Mouse (Mus musculus): ENCODE measurements around the gene Gm20379. TPM values are rescaled to one million over a fixed set of nuclear protein-coding genes. Genes with fewer than 3 reads are reported as not detected.

The Gm20379 gene
- polyA plus RNA-seq, 1 experiment from 2014 or later: 0.30 TPM

DNA sequence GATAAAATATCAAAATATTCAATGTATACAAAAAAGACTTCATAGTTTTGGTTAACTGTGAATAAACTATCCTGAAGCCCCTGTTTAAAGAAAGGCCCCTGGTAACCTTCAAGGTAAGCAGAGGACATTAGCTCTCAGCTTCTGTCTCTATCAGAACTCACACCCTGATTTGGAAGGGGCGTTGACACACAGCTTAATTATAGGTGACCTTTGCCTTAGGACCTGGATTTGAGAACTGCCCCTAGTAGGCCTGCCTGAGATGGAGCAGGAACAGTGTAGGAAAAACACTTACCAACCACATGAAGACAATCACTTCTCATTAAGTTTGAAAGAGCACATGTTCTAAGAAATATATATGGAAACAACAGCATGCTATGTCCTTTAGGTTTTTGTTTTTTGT is 6.3 kb upstream of the Gm20379 start:
- H3K9me3 ChIP-seq (replicated peaks): no peaks in the 10 kb centered on the region
- no peak overlapping the region for H3K4me2 ChIP-seq
- H3K4me1 ChIP-seq (replicated peaks): peaks cover 5% of the 10 kb centered on the region; the same call in 1 of the 2 replicates
- H3K27me3 ChIP-seq: no peaks in the 10 kb centered on the region
- no peak for ATAC-seq (ENCODE audit: insufficient read depth)
- H3K9ac ChIP-seq: no peak overlapping the region
- H3K36me3 ChIP-seq (replicated peaks): peaks cover 15% of the 10 kb centered on the region; the same call in 1 of the 2 replicates
- 70% methylated on average over 1 of the region's 1 CpGs for WGBS (ENCODE audit: insufficient replicate concordance)
- H3K4me3 ChIP-seq (replicated peaks): no peak overlapping the region
- H3K27ac ChIP-seq (replicated peaks): no peak overlapping the region

- H3K9me3 ChIP-seq (replicated peaks): no peaks in the 10 kb centered on the region
- H3K27ac ChIP-seq (replicated peaks): no peak overlapping the region
- WGBS (ENCODE audit: insufficient replicate concordance): 57% methylated on average over 4 of the region's 4 CpGs
- no peak overlapping the region for H3K4me3 ChIP-seq (replicated peaks)
- H3K27me3 ChIP-seq: no peaks in the 10 kb centered on the region
- no peak for ATAC-seq (ENCODE audit: insufficient read depth)
- H3K9ac ChIP-seq: no peak overlapping the region
- no peak overlapping the region for H3K4me2 ChIP-seq
- H3K36me3 ChIP-seq (replicated peaks): peaks cover 23% of the 10 kb centered on the region
- peaks cover 5% of the 10 kb centered on the region; the same call in 1 of the 2 replicates for H3K4me1 ChIP-seq (replicated peaks)
Observed at GRCm38 (mm10) chr13:92301754-92302153, 4.0 kb upstream of the Gm20379 start.

DNA sequence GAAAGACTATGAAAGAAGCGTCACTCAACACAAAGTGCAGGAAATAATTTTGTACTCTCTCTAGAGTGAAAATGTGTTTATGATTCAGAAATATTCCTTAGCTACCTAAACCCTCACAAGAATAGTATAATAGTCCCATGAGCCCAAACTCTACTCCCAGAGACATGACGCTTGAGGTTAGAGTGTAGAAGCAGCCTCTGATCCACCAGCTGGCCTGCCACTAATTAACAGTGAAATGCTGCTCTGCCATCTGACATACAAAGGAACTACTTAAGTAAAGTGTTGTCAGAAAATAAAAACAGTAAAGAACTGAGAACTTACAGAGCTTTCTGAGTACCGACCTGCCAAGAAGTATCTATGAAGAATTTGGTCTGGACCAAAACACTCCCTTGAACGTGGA is 3.3 kb upstream of the Gm20379 start:
- Histone ChIP-seq H3K4me3 (replicated peaks) (no peak overlapping the region), H3K9ac (no peak overlapping the region), H3K4me2 (no peak overlapping the region), H3K27me3 (no peaks in the 10 kb centered on the region), H3K9me3 (replicated peaks) (no peaks in the 10 kb centered on the region), H3K27ac (replicated peaks) (no peak overlapping the region), H3K36me3 (replicated peaks) (peaks cover 25% of the 10 kb centered on the region), H3K4me1 (replicated peaks) (peaks cover 5% of the 10 kb centered on the region; the same call in 1 of the 2 replicates)
- ATAC-seq (ENCODE audit: insufficient read depth): no peak
- WGBS (ENCODE audit: insufficient replicate concordance): 68% methylated on average over 4 of the region's 4 CpGs

GRCm38 (mm10) chr13:92303062-92303948 is 2.5 kb upstream of the Gm20379 start:
- ATAC-seq (ENCODE audit: insufficient read depth): no peak
- Histone ChIP-seq H3K9me3 (replicated peaks) (no peaks in the 10 kb centered on the region), H3K27me3 (no peaks in the 10 kb centered on the region), H3K4me3 (replicated peaks) (no peak overlapping the region), H3K27ac (replicated peaks) (no peak overlapping the region), H3K4me2 (no peak overlapping the region), H3K4me1 (replicated peaks) (peaks cover 5% of the 10 kb centered on the region; the same call in 1 of the 2 replicates), H3K36me3 (replicated peaks) (peaks cover 27% of the 10 kb centered on the region), H3K9ac (no peak overlapping the region)
- WGBS (ENCODE audit: insufficient replicate concordance): 80% methylated on average over 8 of the region's 8 CpGs

DNA sequence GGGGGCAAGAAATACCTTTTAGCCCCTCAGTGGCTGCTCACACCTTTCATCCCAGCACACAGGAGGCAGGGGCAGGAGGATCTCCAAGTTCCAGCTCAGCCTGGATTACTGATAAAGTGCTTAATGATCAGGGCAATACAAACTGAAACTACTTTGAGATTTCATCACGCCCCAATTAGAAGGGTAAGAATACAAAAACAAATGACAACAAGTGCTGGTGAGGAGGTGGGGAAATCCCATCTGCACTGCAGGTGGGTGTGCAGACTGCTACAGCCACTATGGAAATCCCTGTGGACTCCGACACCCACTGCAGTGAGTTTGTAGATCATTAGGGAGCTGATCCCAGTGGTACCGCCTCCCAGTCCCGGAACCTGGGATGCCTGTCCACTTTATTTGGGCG is 1.5 kb upstream of the Gm20379 start:
- peaks cover 37% of the 10 kb centered on the region for H3K36me3 ChIP-seq (replicated peaks)
- WGBS (ENCODE audit: insufficient replicate concordance): 83% methylated on average over 5 of the region's 5 CpGs
- H3K4me3 ChIP-seq (replicated peaks): no peak overlapping the region
- H3K9ac ChIP-seq: no peak overlapping the region
- H3K4me2 ChIP-seq: no peak overlapping the region
- H3K27me3 ChIP-seq: no peaks in the 10 kb centered on the region
- H3K4me1 ChIP-seq (replicated peaks): peaks cover 5% of the 10 kb centered on the region; the same call in 1 of the 2 replicates
- H3K27ac ChIP-seq (replicated peaks): no peak overlapping the region
- ATAC-seq (ENCODE audit: insufficient read depth): no peak
- H3K9me3 ChIP-seq (replicated peaks): no peaks in the 10 kb centered on the region

- 0 out of 2 replicates have a peak, but pooled peaks cover 20% of the 10 kb centered on the region for H3K36me3 ChIP-seq (replicated peaks)
- no peaks in the 10 kb centered on the region for H3K9me3 ChIP-seq (replicated peaks)
- H3K27me3 ChIP-seq: no peaks in the 10 kb centered on the region
- no peak overlapping the region for H3K4me2 ChIP-seq
- H3K9ac ChIP-seq: no peak overlapping the region
- WGBS (ENCODE audit: insufficient replicate concordance): 71% methylated on average over 5 of the region's 5 CpGs
- H3K4me1 ChIP-seq (replicated peaks): no peaks in the 10 kb centered on the region
- H3K27ac ChIP-seq (replicated peaks): no peak overlapping the region
- no peak for ATAC-seq (ENCODE audit: insufficient read depth)
- no peak overlapping the region for H3K4me3 ChIP-seq (replicated peaks)
Observed at GRCm38 (mm10) chr13:92314613-92315012, 8.8 kb downstream of the Gm20379 start.

DNA sequence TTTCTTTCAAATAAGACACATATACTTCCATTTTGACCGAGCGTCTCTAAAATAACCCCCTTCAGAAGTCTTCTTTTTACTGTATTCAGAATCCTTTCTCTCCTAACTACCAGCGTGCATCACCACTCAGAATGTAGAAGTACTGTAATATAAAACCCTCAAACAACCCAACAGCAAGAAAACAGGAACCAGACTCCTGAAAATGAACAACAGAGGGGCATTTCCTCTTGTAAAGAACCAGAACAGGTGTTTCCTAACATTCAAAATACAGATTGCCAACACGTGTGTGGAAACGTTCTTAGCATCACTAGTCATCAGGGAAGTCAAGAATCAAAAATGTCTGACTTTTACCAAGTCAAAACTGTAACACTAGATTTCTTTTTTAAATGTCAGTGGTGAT is 15.0 kb downstream of the Gm20379 start:
- ATAC-seq (ENCODE audit: insufficient read depth): no peak
- Histone ChIP-seq H3K4me1 (replicated peaks) (no peaks in the 10 kb centered on the region), H3K36me3 (replicated peaks) (peaks cover 12% of the 10 kb centered on the region), H3K4me2 (no peak overlapping the region), H3K4me3 (replicated peaks) (no peak overlapping the region), H3K9ac (no peak overlapping the region), H3K27ac (replicated peaks) (no peak overlapping the region), H3K27me3 (no peaks in the 10 kb centered on the region), H3K9me3 (replicated peaks) (no peaks in the 10 kb centered on the region)
- 53% methylated on average over 5 of the region's 5 CpGs for WGBS (ENCODE audit: insufficient replicate concordance)

GRCm38 (mm10) chr13:92326030-92326429 is 20.2 kb downstream of the Gm20379 start:
- no peak for ATAC-seq (ENCODE audit: insufficient read depth)
- H3K27ac ChIP-seq (replicated peaks): no peak overlapping the region
- peaks cover 7% of the 10 kb centered on the region for H3K4me1 ChIP-seq (replicated peaks)
- H3K4me3 ChIP-seq (replicated peaks): no peak overlapping the region
- no peaks in the 10 kb centered on the region for H3K9me3 ChIP-seq (replicated peaks)
- WGBS (ENCODE audit: insufficient replicate concordance): 47% methylated on average over 5 of the region's 5 CpGs
- no peak overlapping the region for H3K4me2 ChIP-seq
- H3K36me3 ChIP-seq (replicated peaks): peaks cover 11% of the 10 kb centered on the region
- H3K27me3 ChIP-seq: no peaks in the 10 kb centered on the region
- H3K9ac ChIP-seq: no peak overlapping the region

- Histone ChIP-seq H3K27ac (replicated peaks) (no peak overlapping the region), H3K4me3 (replicated peaks) (no peak overlapping the region), H3K4me1 (replicated peaks) (peaks cover 7% of the 10 kb centered on the region), H3K9me3 (replicated peaks) (no peaks in the 10 kb centered on the region), H3K36me3 (replicated peaks) (peaks cover 19% of the 10 kb centered on the region; the same call in 1 of the 2 replicates), H3K27me3 (no peaks in the 10 kb centered on the region), H3K9ac (no peak overlapping the region), H3K4me2 (no peak overlapping the region)
- ATAC-seq (ENCODE audit: insufficient read depth): no peak
- 42% methylated on average over 2 of the region's 2 CpGs for WGBS (ENCODE audit: insufficient replicate concordance)
Observed at GRCm38 (mm10) chr13:92328000-92328399, 22.2 kb downstream of the Gm20379 start.

- Histone ChIP-seq H3K36me3 (replicated peaks) (peaks cover 12% of the 10 kb centered on the region; the same call in 1 of the 2 replicates), H3K4me2 (no peak overlapping the region), H3K9me3 (replicated peaks) (no peaks in the 10 kb centered on the region), H3K4me1 (replicated peaks) (peaks cover 7% of the 10 kb centered on the region), H3K27me3 (no peaks in the 10 kb centered on the region), H3K27ac (replicated peaks) (no peak overlapping the region), H3K4me3 (replicated peaks) (no peak overlapping the region), H3K9ac (no peak overlapping the region)
- ATAC-seq (ENCODE audit: insufficient read depth): no peak
- WGBS (ENCODE audit: insufficient replicate concordance): 88% methylated on average over 3 of the region's 3 CpGs
Observed at GRCm38 (mm10) chr13:92330621-92331020, 24.8 kb downstream of the Gm20379 start.

- peaks cover 18% of the 10 kb centered on the region for H3K36me3 ChIP-seq (replicated peaks)
- ATAC-seq (ENCODE audit: insufficient read depth): no peak
- WGBS (ENCODE audit: insufficient replicate concordance): 84% methylated on average over 15 of the region's 15 CpGs
- H3K27me3 ChIP-seq: no peaks in the 10 kb centered on the region
- no peak overlapping the region for H3K9ac ChIP-seq
- H3K9me3 ChIP-seq (replicated peaks): no peaks in the 10 kb centered on the region
- no peak overlapping the region for H3K4me2 ChIP-seq
- no peak overlapping the region for H3K4me3 ChIP-seq (replicated peaks)
- peaks cover 7% of the 10 kb centered on the region for H3K4me1 ChIP-seq (replicated peaks)
- H3K27ac ChIP-seq (replicated peaks): no peak overlapping the region
Observed at GRCm38 (mm10) chr13:92332103-92332879, 26.5 kb downstream of the Gm20379 start.
